Mouse (Mus musculus): ENCODE results near the gene Evc. TPM values are rescaled to one million over a fixed set of nuclear protein-coding genes. Genes with fewer than 3 reads are reported as not detected.
A peak's percentile ranks its signal among the peaks of the same experiment; 100 is the strongest.

Gene Evc
- total RNA-seq, 2 experiments from 2014 or later: 13.5 to 16.6 TPM

DNA sequence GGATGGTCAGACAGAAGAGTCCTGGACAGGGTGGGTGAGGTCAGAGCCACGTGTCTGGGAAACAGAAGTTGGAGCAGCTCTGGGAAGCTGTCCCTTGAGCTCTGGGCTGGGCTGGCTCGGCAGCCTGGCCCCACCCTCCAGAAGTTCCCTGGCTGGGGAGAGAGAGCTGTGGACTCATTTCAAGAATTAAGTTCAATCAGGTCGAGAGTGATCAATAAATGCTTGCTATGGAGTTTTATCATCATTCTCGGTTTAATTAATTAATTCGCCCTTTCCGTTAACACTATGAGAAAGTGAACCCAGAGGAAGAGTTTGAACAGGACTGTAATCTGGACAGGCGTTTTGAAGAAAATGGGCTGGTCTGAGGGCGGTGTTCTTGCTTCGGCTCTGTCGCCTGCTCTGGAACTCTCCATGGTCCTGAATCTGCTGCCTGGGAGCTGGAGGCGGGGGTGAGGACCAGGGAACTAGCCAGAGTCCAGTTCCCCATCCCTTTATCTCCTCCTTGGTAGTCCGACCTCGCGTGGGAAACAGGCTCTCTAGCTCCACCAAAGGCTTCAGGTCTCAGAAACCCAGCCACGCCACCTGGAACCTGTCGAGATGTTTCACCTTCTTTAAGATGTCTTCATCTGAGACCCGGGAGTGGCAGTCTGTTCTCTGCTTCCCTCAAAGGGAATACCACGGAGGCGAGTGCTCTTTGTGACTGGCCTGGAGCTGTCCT, 93.4 kb downstream of the Evc start:
- DNase-seq (ENCODE audit: low spot score in 2 of 2): no peak

- no peak for DNase-seq (ENCODE audit: low spot score in 2 of 2)
These were observed 94.1 kb downstream of the Evc start for GRCm38 (mm10) chr5:37242360-37243168.

DNA sequence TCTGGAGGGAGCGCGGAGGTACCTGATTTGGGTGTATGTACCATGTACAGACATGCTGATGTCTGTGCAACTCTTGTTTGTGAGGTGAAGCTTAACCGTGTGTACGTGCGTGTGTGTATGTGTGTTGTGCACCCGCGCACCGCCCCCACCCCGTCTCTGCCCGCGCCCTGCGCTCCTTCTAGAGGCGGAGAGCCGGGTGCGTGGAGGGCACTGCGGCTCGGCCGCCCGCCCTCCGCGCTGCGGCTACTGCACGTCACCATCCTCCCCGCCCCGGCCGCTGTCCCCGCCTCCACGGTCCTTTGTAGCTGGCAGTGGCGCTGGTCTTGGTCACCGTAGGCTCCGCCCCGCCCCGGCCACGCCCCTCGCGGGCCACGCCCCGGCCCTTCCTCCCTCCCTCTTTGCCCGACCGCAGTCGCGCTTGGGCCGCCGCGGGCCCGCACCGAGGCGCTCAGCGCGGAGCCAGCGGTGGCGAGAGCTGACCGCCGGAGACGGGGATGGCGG, 95.0 kb downstream of the Evc start, which contains the start of gene Crmp1:
Crmp1 (plus strand) TSS at position 290 of the 501 bp plus-strand sequence.
- peak; percentile 83 to 89 for DNase-seq (ENCODE audit: low spot score in 2 of 2)

DNA sequence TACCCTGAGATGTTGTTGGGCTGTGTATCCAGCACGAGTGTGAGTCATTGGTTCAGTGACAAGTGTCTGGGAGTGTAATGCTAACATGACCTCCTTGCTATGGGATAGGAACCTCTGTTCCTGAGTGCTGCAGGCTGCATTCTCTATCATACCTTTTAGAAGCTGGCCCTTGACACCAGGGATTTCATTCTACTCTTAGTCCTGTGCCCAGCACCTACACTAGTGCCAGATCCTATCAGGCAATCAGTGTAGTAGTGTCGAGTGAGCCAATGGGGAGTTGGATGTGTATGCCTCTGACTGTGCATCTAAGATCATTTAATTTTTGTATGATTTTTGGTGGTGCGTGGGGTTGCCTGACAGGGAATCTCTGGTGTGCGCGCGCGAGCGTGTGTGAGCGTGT, 95.5 kb downstream of the Evc start:
- DNase-seq (ENCODE audit: low spot score in 2 of 2): no peak

- DNase-seq (ENCODE audit: low spot score in 2 of 2): no peak
These were observed 96.1 kb downstream of the Evc start for GRCm38 (mm10) chr5:37240550-37240949.

Other genes with a start within 250 kb of the Evc start
- 100 to 1,000 TPM; 206 to 218 TPM for gene Crmp1, start 95.0 kb downstream of the Evc start, total RNA-seq (2021)
- 10 to 100 TPM; 27.9 to 29.2 TPM for gene Evc2, start 1.6 kb upstream of the Evc start, total RNA-seq (2021)